Mouse (Mus musculus): ENCODE results near the gene Dph7.
"Not testable (repeated sequence)": the region's sequence is repeated elsewhere in the genome, so short reads cannot be mapped to it uniquely, and the experiment has no call there.

DNA sequence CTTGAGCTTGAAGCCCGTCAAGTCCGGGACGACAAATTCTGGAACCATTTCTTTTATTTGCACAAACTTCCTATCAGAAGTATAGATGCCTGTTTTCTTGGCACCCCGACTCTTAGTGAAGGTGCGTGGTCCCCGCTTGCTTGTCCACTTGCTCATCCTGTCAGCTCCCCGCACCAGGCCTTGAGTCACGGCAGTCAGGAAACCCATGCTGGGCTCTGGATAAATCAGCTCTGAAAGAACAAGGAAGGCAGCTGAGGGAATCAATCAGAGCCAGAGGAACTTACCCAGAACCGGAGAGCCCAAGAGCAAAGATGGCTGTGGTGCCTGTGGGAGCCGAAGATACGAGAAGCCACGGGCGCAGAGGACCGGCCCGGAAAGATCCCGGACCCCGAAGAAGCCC, 12.3 kb downstream of the Dph7 start:
- not testable (repeated sequence) for TF ChIP-seq POLR2A (IDR thresholded peaks at IDR 0.05; ENCODE audit: control insufficient read depth, extremely low read depth, insufficient read depth, low read length, poor library complexity); CTCF (IDR thresholded peaks at IDR 0.05; ENCODE audit: borderline replicate concordance, control insufficient read depth, extremely low read depth, insufficient read depth, low read length, poor library complexity)

Measured in thymus, adult 2 months (tissue).